Mouse (Mus musculus) heart, embryonic 13.5 days (tissue): ENCODE data around the gene Rab11fip5. TPM values are rescaled to one million over a fixed set of nuclear protein-coding genes. Genes with fewer than 3 reads are reported as not detected.

Experiments
- ATAC-seq: fragments of 200-750 bp; cut with Nextera tagmentation; 2 replicates; pipeline ENCODE4 v1.8.0; 2017; ENCODE audit warnings: moderate TSS enrichment; ENCODE audit not compliant: insufficient number of reproducible peaks, low FRiP score, low TSS enrichment; ENCODE audit errors: extremely low read depth
- H3K27ac ChIP-seq: fragments of 300-500 bp; sonication (generic); replicated peaks from 2 replicates; pipeline ENCODE4 v1.5.1; 2015; ENCODE audit warnings: moderate library complexity, mild to moderate bottlenecking, inconsistent platforms
- H3K27me3 ChIP-seq: fragments of 300-500 bp; sonication (generic); replicated peaks from 2 replicates; pipeline ENCODE4 v1.6.1; 2015; ENCODE audit warnings: mild to moderate bottlenecking, inconsistent platforms
- H3K36me3 ChIP-seq: fragments of 300-500 bp; sonication (generic); 2 replicates; pipeline ENCODE4 v1.6.1; 2015; ENCODE audit warnings: mild to moderate bottlenecking, inconsistent platforms
- H3K4me1 ChIP-seq: fragments of 300-500 bp; sonication (generic); 2 replicates; pipeline ENCODE4 v1.6.1; 2015; ENCODE audit warnings: inconsistent platforms
- H3K4me2 ChIP-seq: fragments of 300-500 bp; sonication (generic); 2 replicates; pipeline ENCODE4 v1.6.1; 2015; ENCODE audit warnings: inconsistent platforms, mild to moderate bottlenecking, moderate library complexity
- H3K4me3 ChIP-seq: fragments of 300-500 bp; sonication (generic); 2 replicates; pipeline ENCODE4 v1.5.1; 2015; ENCODE audit warnings: moderate library complexity, mild to moderate bottlenecking, inconsistent platforms
- H3K9ac ChIP-seq: fragments of 300-500 bp; sonication (generic); 2 replicates; pipeline ENCODE4 v1.6.1; 2015; ENCODE audit warnings: inconsistent platforms, mild to moderate bottlenecking, moderate library complexity
- H3K9me3 ChIP-seq: fragments of 300-500 bp; sonication (generic); 2 replicates; pipeline ENCODE4 v1.6.1; 2016; ENCODE audit warnings: inconsistent platforms
- WGBS: fragments of 180-500 bp; shearing (Covaris S2); methylation state at CpG from one replicate; pipeline ENCODE4 v1.1.7; 2015; ENCODE audit warnings: mixed read lengths; 5-methylcytosine and 5-hydroxymethylcytosine counted together
- polyA plus RNA-seq: library from polyadenylated mRNA; unstranded; fragments of >200 nt; fragmentation: Nextera tagmentation; extraction: Ambion mirVana; gene quantifications from 2 replicates; pipeline ENCODE4 v1.2.1, GENCODE M21; 2015

The Rab11fip5 gene
- polyA plus RNA-seq, 1 experiment from 2014 or later, result 38.7 TPM

- Histone ChIP-seq H3K36me3 (peaks cover 23% of the 10 kb centered on the region; the same call in 1 of the 2 replicates), H3K4me2 (peak overlapping the region; percentile 15; the same call in 1 of the 2 replicates), H3K4me1 (peaks cover 91% of the 10 kb centered on the region), H3K9ac (no peak overlapping the region), H3K27ac (peak overlapping the region; percentile 96), H3K9me3 (no peaks in the 10 kb centered on the region), H3K4me3 (no peak overlapping the region), H3K27me3 (no peaks in the 10 kb centered on the region)
- WGBS, result 58% methylated on average over 5 of the region's 5 CpGs
- ATAC-seq, result no peak
Observed at GRCm38 (mm10) chr6:85363231-85363905, 11.1 kb downstream of the Rab11fip5 start.

GRCm38 (mm10) chr6:85362610-85363009 is 11.8 kb downstream of the Rab11fip5 start:
- H3K27ac ChIP-seq, result peak overlapping the region; percentile 96
- H3K27me3 ChIP-seq, result no peaks in the 10 kb centered on the region
- H3K9me3 ChIP-seq, result no peaks in the 10 kb centered on the region
- peaks cover 23% of the 10 kb centered on the region; the same call in 1 of the 2 replicates for H3K36me3 ChIP-seq
- H3K4me2 ChIP-seq, result no peak overlapping the region
- 83% methylated on average over 5 of the region's 5 CpGs for WGBS
- H3K9ac ChIP-seq, result 0 out of 2 replicates have a peak overlapping the region, but pooled peaks have one; percentile 37
- no peak for ATAC-seq
- no peak overlapping the region for H3K4me3 ChIP-seq
- peaks cover 91% of the 10 kb centered on the region for H3K4me1 ChIP-seq

GRCm38 (mm10) chr6:85360311-85360710 is 14.1 kb downstream of the Rab11fip5 start:
- Histone ChIP-seq H3K9me3 (no peaks in the 10 kb centered on the region), H3K4me2 (no peak overlapping the region), H3K4me1 (peaks cover 87% of the 10 kb centered on the region), H3K27ac (peak overlapping the region; percentile 51; the same call in 1 of the 2 replicates), H3K4me3 (no peak overlapping the region), H3K36me3 (peaks cover 21% of the 10 kb centered on the region; the same call in 1 of the 2 replicates), H3K9ac (no peak overlapping the region), H3K27me3 (no peaks in the 10 kb centered on the region)
- no peak for ATAC-seq
- 80% methylated on average over 5 of the region's 5 CpGs for WGBS

GRCm38 (mm10) chr6:85358877-85359276 is 15.6 kb downstream of the Rab11fip5 start:
- no peak for ATAC-seq
- Histone ChIP-seq H3K4me2 (no peak overlapping the region), H3K9ac (no peak overlapping the region), H3K4me1 (peaks cover 73% of the 10 kb centered on the region), H3K36me3 (peaks cover 17% of the 10 kb centered on the region; the same call in 1 of the 2 replicates), H3K4me3 (no peak overlapping the region), H3K27ac (peak overlapping the region; percentile 91), H3K27me3 (no peaks in the 10 kb centered on the region), H3K9me3 (no peaks in the 10 kb centered on the region)
- WGBS, result 81% methylated on average over 1 of the region's 1 CpGs

- H3K4me1 ChIP-seq, result peaks cover 54% of the 10 kb centered on the region
- H3K9ac ChIP-seq, result peak overlapping the region; percentile 48
Observed at GRCm38 (mm10) chr6:85356682-85357465, 17.6 kb downstream of the Rab11fip5 start.

GRCm38 (mm10) chr6:85355753-85356152 is 18.7 kb downstream of the Rab11fip5 start:
- H3K9me3 ChIP-seq, result no peaks in the 10 kb centered on the region
- 89% methylated on average over 2 of the region's 2 CpGs for WGBS
- H3K27ac ChIP-seq, result peak overlapping the region; percentile 91
- ATAC-seq, result no peak
- H3K4me3 ChIP-seq, result no peak overlapping the region
- H3K4me2 ChIP-seq, result no peak overlapping the region
- 0 out of 2 replicates have a peak overlapping the region, but pooled peaks have one; percentile 10 for H3K9ac ChIP-seq
- H3K4me1 ChIP-seq, result peaks cover 42% of the 10 kb centered on the region
- H3K27me3 ChIP-seq, result no peaks in the 10 kb centered on the region
- H3K36me3 ChIP-seq, result peaks cover 11% of the 10 kb centered on the region; the same call in 1 of the 2 replicates

More at GRCm38 (mm10) chr6:85356682-85357465, 17.6 kb downstream of the Rab11fip5 start:
- H3K27ac ChIP-seq, result peak overlapping the region; percentile 91
- no peak for ATAC-seq
- no peak overlapping the region for H3K4me3 ChIP-seq
- 18% methylated on average over 4 of the region's 4 CpGs for WGBS
- peaks cover 16% of the 10 kb centered on the region; the same call in 1 of the 2 replicates for H3K36me3 ChIP-seq
- H3K9me3 ChIP-seq, result no peaks in the 10 kb centered on the region
- peak overlapping the region; percentile 45 for H3K4me2 ChIP-seq
- H3K27me3 ChIP-seq, result no peaks in the 10 kb centered on the region

- H3K27ac ChIP-seq, result peak overlapping the region; percentile 36; the same call in 1 of the 2 replicates
- no peak for ATAC-seq
- H3K9ac ChIP-seq, result no peak overlapping the region
- peaks cover 39% of the 10 kb centered on the region for H3K4me1 ChIP-seq
- no peak overlapping the region for H3K4me3 ChIP-seq
- H3K27me3 ChIP-seq, result no peaks in the 10 kb centered on the region
- 70% methylated on average over 6 of the region's 6 CpGs for WGBS
- peaks cover 8% of the 10 kb centered on the region; the same call in 1 of the 2 replicates for H3K36me3 ChIP-seq
- H3K4me2 ChIP-seq, result no peak overlapping the region
- H3K9me3 ChIP-seq, result no peaks in the 10 kb centered on the region
Observed at GRCm38 (mm10) chr6:85354709-85355108, 19.7 kb downstream of the Rab11fip5 start.

GRCm38 (mm10) chr6:85353706-85354105 is 20.7 kb downstream of the Rab11fip5 start:
- Histone ChIP-seq H3K36me3 (peaks cover 9% of the 10 kb centered on the region), H3K9ac (no peak overlapping the region), H3K4me3 (no peak overlapping the region), H3K4me1 (peaks cover 45% of the 10 kb centered on the region), H3K27me3 (no peaks in the 10 kb centered on the region), H3K27ac (no peak overlapping the region), H3K4me2 (no peak overlapping the region), H3K9me3 (no peaks in the 10 kb centered on the region)
- no peak for ATAC-seq
- 62% methylated on average over 3 of the region's 3 CpGs for WGBS

GRCm38 (mm10) chr6:85350157-85350556 is 24.3 kb downstream of the Rab11fip5 start:
- H3K9me3 ChIP-seq, result no peaks in the 10 kb centered on the region
- 0 out of 2 replicates have a peak overlapping the region, but pooled peaks have one; percentile 25 for H3K27ac ChIP-seq
- H3K4me1 ChIP-seq, result peaks cover 34% of the 10 kb centered on the region
- H3K4me2 ChIP-seq, result no peak overlapping the region
- ATAC-seq, result no peak
- 91% methylated on average over 1 of the region's 1 CpGs for WGBS
- peaks cover 35% of the 10 kb centered on the region for H3K36me3 ChIP-seq
- H3K4me3 ChIP-seq, result no peak overlapping the region
- H3K9ac ChIP-seq, result no peak overlapping the region
- H3K27me3 ChIP-seq, result no peaks in the 10 kb centered on the region

- peak overlapping the region; percentile 61 for H3K9ac ChIP-seq
- H3K27me3 ChIP-seq, result no peaks in the 10 kb centered on the region
- H3K4me1 ChIP-seq, result peaks cover 34% of the 10 kb centered on the region
- no peaks in the 10 kb centered on the region for H3K9me3 ChIP-seq
- 54% methylated on average over 7 of the region's 7 CpGs for WGBS
- ATAC-seq, result no peak
- H3K36me3 ChIP-seq, result peaks cover 44% of the 10 kb centered on the region
- no peak overlapping the region for H3K4me2 ChIP-seq
- peak overlapping the region; percentile 55 for H3K27ac ChIP-seq
- no peak overlapping the region for H3K4me3 ChIP-seq
Observed at GRCm38 (mm10) chr6:85349246-85349645, 25.2 kb downstream of the Rab11fip5 start.

- no peaks in the 10 kb centered on the region for H3K9me3 ChIP-seq
- H3K27ac ChIP-seq, result 0 out of 2 replicates have a peak overlapping the region, but pooled peaks have one; percentile 55
- no peak overlapping the region for H3K4me3 ChIP-seq
- H3K36me3 ChIP-seq, result peaks cover 49% of the 10 kb centered on the region
- WGBS, result 78% methylated on average over 11 of the region's 11 CpGs
- H3K9ac ChIP-seq, result 0 out of 2 replicates have a peak overlapping the region, but pooled peaks have one; percentile 61
- no peaks in the 10 kb centered on the region for H3K27me3 ChIP-seq
- no peak for ATAC-seq
- H3K4me2 ChIP-seq, result no peak overlapping the region
- H3K4me1 ChIP-seq, result peaks cover 34% of the 10 kb centered on the region
Observed at GRCm38 (mm10) chr6:85348133-85348532, 26.3 kb downstream of the Rab11fip5 start.
